Mouse (Mus musculus) heart, postnatal 14 days (tissue): Measurements from ENCODE around the gene Mkrn1. TPM values are rescaled to one million over a fixed set of nuclear protein-coding genes. Genes with fewer than 3 reads are reported as not detected.
A peak's percentile ranks its signal among the peaks of the same experiment; 100 is the strongest.
"Not testable (repeated sequence)": the region's sequence is repeated elsewhere in the genome, so short reads cannot be mapped to it uniquely, and the experiment has no call there.

Source experiments
- DNase-seq, 2 experiments: peaks; one replicate each; pipeline ENCODE4 v3.0.0; 2021 to 2022
- intact Hi-C: fragments of 180-260 bp; cut with DNase I; formaldehyde crosslinking; loops from one replicate; pipeline ENCODE4 v1.15.1; 2025
- total RNA-seq, 2 experiments: library from RNA; stranded (reverse); gene quantifications; 2 replicates each; pipeline ENCODE4 v1.2.3; 2021

The Mkrn1 gene
- total RNA-seq, 2 experiments from 2014 or later: 117 to 139 TPM

- intact Hi-C loops: no loop called here
- no peak for DNase-seq
Measured at GRCm38 (mm10) chr6:39434111-39434885, 14.0 kb upstream of the Mkrn1 start.

DNA sequence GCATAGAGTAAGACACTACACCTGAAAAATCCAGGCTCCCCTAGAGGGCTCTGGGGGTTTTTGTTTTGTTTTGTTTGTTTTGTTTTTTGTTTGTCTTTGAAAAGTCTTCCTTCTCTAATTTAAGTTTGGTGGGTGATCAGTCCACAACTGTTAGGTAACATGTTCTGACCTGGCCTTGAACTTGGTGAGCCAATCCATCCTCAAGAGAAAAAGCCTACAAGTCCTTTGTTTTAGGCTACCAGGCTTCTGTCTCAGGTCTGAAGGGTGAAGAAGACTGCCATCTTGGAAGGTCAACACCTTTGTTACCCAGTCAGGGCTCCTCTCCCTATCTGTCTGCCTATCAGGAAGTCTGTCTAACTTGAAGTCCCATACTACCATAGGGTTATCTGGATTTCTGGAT is 13.4 kb upstream of the Mkrn1 start:
- no peak for DNase-seq
- intact Hi-C loops: no loop called here

- no peak for DNase-seq
- intact Hi-C loops: no loop called here
Measured at GRCm38 (mm10) chr6:39433174-39433573, 12.9 kb upstream of the Mkrn1 start.

GRCm38 (mm10) chr6:39430722-39431121 is 10.5 kb upstream of the Mkrn1 start:
- intact Hi-C loops: no loop called here

GRCm38 (mm10) chr6:39429007-39429788 is 8.9 kb upstream of the Mkrn1 start:
- DNase-seq: no peak
- intact Hi-C loops: no loop called here

More at GRCm38 (mm10) chr6:39430722-39431121, 10.5 kb upstream of the Mkrn1 start:
- DNase-seq: no peak

- intact Hi-C loops: no loop called here
- no peak for DNase-seq
Measured at GRCm38 (mm10) chr6:39427276-39428003, 7.2 kb upstream of the Mkrn1 start.

DNA sequence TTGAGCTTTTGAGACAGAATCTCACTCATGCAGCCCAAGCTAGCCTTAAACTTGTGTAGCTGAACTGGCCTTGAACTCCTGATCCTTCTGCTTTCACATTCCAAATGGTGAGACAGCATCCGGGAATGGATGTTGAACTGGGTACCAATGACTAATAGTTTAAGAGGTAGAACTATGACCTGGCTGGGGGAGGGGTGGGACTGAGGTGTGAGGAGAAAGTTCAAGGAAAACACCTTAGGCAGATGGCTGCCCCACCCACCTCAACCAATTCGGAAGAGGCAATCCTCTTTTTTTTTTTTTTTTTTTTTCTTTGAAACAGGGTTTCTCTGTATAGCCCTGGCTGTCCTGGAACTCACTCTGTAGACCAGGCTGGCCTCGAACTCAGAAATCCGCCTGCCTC is 6.5 kb upstream of the Mkrn1 start:
- intact Hi-C loops: no loop called here
- no peak for DNase-seq

GRCm38 (mm10) chr6:39425181-39425580 is 4.9 kb upstream of the Mkrn1 start:
- DNase-seq: no peak
- intact Hi-C loops: no loop called here

- intact Hi-C loops: no loop called here
- no peak for DNase-seq
Measured at GRCm38 (mm10) chr6:39423686-39424085, 3.4 kb upstream of the Mkrn1 start.

DNA sequence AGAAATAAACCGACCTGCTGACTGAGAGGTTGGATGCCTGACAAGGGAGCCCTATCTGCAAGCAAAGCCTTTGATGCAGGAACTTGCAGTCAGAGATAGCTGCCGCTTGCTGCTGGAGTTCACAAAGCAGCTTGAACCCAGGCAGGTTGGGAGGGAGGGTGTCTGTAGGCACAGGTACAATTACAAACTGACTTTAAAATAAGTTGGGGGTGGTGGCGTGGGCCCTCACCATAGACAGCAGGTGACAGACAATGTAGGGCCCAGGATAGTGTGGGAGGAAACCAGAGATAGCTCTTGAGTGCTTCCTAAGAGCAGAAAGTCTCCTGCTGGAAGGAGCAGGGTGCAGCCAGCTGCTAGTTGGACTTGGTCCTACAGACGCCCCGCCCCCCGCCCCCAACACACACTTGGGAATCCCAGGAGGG is 2.9 kb upstream of the Mkrn1 start:
- intact Hi-C loops: no loop called here
- no peak for DNase-seq

GRCm38 (mm10) chr6:39420867-39421266 is 605 bp upstream of the Mkrn1 start:
- no peak for DNase-seq
- intact Hi-C loops: no loop called here

DNA sequence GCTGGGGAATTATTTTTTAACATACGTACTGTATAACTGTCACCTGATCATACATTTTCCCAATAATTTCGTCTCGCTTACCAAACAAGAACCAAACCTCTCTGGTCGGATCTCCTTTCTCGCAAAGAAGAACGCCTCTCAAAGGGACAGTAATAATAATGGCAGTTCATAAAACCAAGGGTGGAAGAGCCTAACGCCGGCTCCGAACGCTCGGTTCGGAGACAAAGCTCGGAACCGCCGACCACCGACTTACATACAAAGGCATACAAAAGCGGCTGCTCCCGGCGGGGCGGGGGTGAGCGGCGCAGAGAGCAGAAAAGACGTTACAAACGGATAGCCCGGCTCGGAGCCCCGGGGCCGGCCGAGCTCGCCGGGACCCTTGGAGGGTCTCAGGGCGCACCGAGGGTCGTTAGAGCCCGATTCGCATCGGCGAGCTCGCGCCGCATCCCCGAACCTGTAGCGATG is 844 bp downstream of the Mkrn1 start:
- no peak for DNase-seq
- intact Hi-C loops: loop anchor here (5.0 kb wide), 1 partner anchor 148 kb away; no protein-coding TSS in a partner anchor

- intact Hi-C loops: loop anchor here (5.0 kb wide), 1 partner anchor 151 kb away; no protein-coding TSS in a partner anchor
- not testable (repeated sequence) for DNase-seq
Measured at GRCm38 (mm10) chr6:39416654-39417053, 3.6 kb downstream of the Mkrn1 start.

DNA sequence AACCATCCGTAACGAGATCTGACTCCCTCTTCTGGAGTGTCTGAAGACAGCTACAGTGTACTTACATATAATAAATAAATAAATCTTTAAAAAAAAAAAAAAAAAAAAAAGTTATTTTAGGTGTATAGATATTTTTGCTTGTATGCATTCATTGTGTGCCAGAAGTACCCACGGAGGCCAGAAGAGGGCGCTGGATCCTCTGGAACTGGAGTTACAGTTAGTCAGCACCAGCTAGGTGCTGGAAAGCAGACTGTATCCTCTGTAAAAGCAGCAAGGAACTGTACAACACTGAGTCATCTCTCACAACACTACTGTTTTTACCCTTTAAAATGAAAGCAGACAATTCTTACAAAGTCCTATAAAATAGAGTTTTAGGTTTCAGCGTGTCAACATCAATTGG is 4.5 kb downstream of the Mkrn1 start:
- DNase-seq: peak; percentile 59 to 73
- intact Hi-C loops: loop anchor here (5.0 kb wide), 1 partner anchor 152 kb away; no protein-coding TSS in a partner anchor

DNA sequence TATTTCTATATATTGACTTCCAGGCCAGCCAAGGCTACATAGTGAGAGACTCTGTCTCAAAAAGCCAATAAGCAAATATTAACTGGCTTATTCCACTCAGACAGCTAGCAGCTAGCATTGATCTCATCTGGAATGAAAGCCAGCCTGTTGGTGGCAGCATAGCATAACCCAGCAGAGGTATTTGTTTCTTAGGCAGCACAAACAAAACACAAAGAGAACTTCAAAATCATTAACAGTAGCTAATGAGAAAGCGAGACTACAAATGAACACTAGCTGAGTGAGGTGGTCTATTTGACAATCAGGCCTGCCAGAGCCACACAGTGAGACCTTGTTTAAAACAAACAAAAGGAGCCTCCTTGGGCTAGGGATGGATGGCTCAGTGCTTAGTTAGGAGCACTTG is 6.2 kb downstream of the Mkrn1 start:
- intact Hi-C loops: no loop called here
- DNase-seq: no peak

- intact Hi-C loops: no loop called here
- DNase-seq: no peak
Measured at GRCm38 (mm10) chr6:39406480-39406879, 13.8 kb downstream of the Mkrn1 start.

DNA sequence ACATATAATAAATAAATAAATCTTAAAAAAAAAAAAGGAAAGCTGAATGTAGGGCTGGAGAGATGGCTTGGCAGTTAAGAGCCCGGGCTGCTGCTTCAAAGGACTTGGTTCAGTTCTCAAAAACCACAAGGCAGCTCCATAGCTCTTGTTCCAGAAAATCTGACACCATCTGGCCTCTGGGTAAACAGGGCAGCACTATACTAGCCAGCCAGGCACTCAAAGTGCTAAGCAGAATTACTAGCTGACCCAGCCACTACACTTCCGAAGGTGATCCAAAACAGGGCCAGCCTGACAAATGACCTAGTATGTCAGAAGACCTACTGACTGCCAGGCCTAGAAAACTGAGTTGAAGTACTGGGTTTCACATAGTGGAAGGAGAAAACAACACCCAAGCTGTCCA is 17.1 kb downstream of the Mkrn1 start:
- no peak for DNase-seq
- intact Hi-C loops: no loop called here

- peak; percentile 34 to 53 for DNase-seq
- intact Hi-C loops: no loop called here
Measured at GRCm38 (mm10) chr6:39400343-39400742, 19.9 kb downstream of the Mkrn1 start.

DNA sequence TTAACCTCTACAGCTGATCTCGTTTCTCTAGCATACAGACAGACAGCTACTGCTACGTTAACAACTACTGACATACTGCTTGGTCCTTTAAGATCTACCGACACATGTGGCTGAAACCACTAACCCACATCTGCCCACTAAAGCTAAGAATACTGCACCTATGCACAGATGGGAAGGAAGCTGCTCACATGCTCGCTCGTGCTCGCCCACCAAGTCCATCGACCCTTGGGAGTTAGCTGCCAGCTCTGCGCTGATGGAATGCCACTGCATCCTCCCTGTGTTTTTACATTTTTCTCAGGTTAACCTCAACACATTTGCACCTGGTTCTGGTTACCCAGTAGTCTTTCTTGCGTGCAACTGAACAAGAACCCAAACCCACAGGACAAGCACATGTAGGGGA is 21.9 kb downstream of the Mkrn1 start:
- intact Hi-C loops: no loop called here
- no peak for DNase-seq

GRCm38 (mm10) chr6:39397046-39397445 is 23.2 kb downstream of the Mkrn1 start:
- intact Hi-C loops: no loop called here
- no peak for DNase-seq

GRCm38 (mm10) chr6:39395916-39396315 is 24.3 kb downstream of the Mkrn1 start:
- intact Hi-C loops: no loop called here
- DNase-seq: no peak
